Mouse (Mus musculus): ENCODE measurements around the gene Wdr13. TPM values are rescaled to one million over a fixed set of nuclear protein-coding genes. Genes with fewer than 3 reads are reported as not detected.

The Wdr13 gene
- 42.6 TPM for total RNA-seq (2023)

DNA sequence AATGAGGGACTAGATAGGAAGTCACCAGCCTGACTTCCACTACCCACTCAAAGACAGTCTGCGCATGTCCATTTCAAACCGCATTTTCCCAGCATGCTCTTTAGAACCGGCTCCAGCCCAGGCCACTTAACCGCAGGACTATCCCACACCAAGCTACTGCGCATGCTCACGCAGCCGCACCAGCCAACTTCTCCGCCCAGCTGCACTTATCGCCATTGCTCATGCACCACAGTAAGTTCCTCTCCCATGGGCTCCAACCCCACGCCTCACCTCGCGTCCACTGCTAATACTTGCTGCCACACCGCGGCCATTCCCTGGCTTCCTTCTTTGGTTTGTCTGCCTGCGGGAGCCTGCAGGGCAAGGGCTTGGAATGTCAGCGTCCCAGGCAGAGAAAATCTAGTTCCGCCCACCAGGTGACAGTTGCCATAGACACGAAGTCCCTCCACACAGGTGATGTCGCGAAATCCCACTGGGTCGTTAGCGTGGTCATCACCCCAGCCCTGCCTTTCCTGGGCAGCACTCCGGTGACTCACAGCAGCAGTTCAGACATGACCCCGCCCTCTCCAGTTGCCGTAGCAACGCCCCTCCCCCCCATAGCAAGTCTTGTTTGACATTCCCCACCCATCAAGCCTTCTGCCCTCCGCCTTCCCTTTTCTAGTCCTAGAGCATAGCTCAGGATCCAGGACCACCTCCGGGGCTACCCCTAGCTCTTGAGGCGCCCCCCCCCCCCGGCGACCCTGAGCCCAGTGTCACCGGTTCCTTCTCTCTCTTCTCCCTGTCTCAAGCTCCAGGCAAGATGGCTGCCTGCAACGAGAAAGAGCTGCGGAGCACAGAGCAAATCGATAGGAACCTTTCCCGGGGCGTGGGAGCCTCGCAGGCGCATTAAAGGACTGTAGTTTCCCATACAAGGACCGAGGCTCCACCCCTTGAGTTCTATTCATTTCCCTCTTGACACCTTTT is at the start of gene Wdr13:
Gene Wdr13 (minus strand): TSS at position 876 of the 960 bp plus-strand sequence.

DNA sequence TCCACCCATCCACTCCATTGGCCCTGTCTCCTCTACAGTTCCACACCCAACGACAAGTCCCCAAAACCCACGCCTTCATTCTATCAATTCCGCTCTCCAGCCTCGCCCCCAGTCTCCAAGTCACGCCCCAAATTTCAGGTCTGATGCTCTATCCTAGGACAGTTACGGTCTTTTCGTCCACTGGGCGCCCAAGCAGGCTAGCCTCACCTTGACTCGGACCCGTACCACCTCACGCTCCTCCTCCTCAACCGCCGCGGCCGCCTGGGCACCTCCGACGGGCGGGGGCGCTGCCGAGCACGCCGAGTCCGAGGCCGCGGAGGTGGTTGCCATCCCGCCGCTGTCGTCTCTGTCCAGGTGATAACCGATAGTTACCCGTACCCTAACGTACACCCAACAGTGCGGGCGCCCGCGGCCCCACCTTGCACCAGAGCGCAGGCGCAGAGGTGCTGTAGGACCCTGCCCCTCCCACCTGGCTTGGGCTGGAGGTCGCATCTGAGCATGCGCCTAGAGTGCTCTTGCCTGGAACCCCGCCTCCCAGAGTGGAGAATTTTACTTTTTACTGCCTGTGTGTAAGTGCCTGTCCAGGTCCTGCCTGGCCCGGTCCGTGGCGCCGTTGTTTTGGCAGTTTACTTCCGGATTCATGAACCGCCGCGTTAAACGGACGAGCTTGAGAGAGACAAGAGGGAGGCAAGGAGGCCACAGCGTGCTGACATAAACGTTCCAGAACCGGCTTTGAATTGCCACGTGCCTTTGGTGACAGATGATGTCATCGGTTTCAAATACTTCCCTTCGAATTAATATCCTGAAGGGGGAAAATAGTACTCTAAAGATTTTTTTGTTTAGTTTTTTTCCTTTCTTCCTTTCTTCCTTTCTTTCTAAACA is 43.1 kb upstream of the Wdr13 start, which contains the start of gene Tbc1d25:
Gene Tbc1d25 (minus strand): TSS at position 678 of the 882 bp plus-strand sequence.

DNA sequence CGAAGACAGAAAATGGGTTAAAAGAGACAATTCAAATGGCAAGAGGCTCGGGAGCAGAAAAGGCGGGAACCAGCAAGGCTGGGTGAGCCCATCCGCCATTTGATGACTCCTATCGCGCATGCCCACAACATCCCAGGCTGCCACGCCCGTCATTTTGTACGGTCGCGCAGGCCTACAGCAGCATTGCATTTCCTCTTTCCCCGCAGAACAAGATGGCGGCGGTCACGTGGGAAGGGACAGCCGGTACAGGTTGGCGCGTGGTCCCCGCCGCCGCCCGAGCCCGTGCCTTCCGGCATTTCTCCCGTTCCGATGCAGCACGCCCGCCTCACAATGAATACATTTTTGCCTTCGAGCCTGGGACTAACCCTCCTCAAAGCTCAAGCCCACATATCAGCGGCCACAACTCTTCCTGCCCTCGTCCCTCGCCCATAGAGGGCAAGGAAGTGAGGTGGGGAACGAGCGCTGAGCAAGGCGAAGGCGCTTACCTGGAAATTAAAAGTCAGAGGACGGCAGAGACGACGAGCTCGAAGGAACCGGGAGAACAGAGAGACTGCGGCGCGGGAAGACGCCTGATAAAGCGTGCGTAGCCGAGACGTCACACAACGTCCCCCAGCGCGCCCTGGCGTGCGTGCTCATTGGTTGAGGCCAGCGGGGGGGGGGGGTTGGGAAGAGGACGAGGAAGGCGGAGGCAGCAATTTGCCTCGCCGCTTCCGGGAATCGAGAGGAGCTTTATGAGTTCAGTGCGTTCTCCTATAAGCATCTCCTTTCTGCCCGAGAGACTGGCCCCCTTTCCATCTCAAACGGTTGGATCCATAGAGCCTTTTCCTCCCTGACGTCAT is 12.7 kb upstream of the Wdr13 start, which contains the start of gene Rbm3:
Gene Rbm3 (minus strand): TSS at position 728 of the 839 bp plus-strand sequence.

DNA sequence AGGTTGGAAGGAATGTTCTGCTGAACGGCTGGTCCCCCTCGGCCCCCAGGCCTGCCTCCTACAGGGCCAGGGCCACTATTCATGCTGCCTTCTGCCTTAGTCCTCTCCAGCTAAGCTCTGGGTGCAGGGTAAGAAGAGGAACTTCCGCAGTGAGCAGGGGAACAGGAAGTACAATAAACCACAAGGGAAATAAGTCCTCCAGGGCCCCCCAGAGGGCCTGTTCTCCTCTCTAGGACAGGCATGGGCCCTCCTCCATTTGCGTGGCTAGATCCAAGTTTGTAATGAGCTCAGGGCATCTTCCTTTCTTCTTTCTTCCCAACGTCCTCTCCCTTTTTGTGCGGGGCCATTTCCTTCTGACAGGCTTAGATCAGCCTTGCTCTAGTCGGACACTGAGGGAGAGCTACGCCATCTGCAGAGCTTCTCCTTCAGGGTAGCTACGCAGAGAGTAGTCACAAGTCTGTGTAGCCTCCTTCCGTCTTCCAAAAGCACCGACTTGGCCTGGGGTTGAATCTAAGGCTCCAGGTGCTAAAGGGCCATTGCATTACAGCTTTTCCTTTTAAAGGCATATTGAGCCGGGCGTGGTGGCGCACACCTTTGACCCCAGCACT is 42.2 kb downstream of the Wdr13 start, which contains the start of gene Was:
Gene Was (minus strand): TSS at position 153 of the 608 bp plus-strand sequence.

DNA sequence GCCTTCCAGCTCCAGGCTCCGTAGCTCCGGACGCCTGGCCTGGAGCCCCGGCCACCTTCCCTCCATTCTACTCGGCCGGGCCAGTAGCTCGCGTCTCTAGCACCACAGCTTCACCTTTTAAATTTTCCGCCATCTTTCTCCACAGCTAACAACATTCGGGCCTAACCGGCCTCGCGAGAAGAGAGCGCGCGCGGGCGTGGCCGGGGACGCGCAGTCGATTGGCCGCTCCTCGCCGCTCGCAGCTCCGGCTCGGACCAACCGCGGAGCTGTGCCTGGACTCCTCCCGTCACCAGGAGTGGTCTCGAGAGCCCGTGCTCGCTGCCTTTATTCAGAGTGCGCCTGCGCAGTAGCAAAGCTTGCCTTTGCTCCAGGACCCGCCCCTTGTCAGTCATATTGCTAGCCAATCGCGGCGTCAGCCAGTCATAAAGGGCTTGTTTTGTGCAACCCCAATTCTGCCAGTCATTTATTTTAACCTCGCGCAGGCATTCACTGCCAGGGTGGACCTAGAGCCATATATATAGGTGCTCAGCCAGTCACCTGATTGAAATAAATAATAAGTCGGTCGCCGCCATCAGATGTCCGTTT is 58.2 kb downstream of the Wdr13 start, which contains the start of gene Suv39h1:
Gene Suv39h1 (minus strand): TSS at position 331 of the 585 bp plus-strand sequence.

Other genes starting within 250 kb of the Wdr13 start
- 19.1 TPM for gene Slc35a2, start 248.9 kb downstream of the Wdr13 start, total RNA-seq (2023)
- gene Pqbp1, start 233.6 kb downstream of the Wdr13 start, total RNA-seq (2023), result 70.6 TPM
- 25.7 TPM for gene Timm17b, start 233.5 kb downstream of the Wdr13 start, total RNA-seq (2023)
- gene Gm10491, start 225.1 kb downstream of the Wdr13 start, total RNA-seq (2023), result not detected
- not detected for gene Gm10490, start 223.3 kb downstream of the Wdr13 start, total RNA-seq (2023)
- not detected for gene Pcsk1n, start 213.1 kb downstream of the Wdr13 start, total RNA-seq (2023)
- gene Eras, start 204.3 kb downstream of the Wdr13 start, total RNA-seq (2023), result not detected
- 17.4 TPM for gene Hdac6, start 185.0 kb downstream of the Wdr13 start, total RNA-seq (2023)
- gene Gata1, start 154.8 kb downstream of the Wdr13 start, total RNA-seq (2023), result 3.6 TPM
- gene Glod5, start 114.4 kb downstream of the Wdr13 start, total RNA-seq (2023), result not detected
- gene Suv39h1, start 58.1 kb downstream of the Wdr13 start, total RNA-seq (2023), result 27.5 TPM
- 98.2 TPM for gene Was, start 42.4 kb downstream of the Wdr13 start, total RNA-seq (2023)
- 573 TPM for gene Rbm3, start 13.0 kb upstream of the Wdr13 start, total RNA-seq (2023)
- 13.6 TPM for gene Tbc1d25, start 43.3 kb upstream of the Wdr13 start, total RNA-seq (2023)
- gene Ebp, start 60.6 kb upstream of the Wdr13 start, total RNA-seq (2023), result 30.0 TPM
- not detected for gene Porcn, start 73.6 kb upstream of the Wdr13 start, total RNA-seq (2023)
- gene Ftsj1, start 119.5 kb upstream of the Wdr13 start, total RNA-seq (2023), result 14.7 TPM
- 0.50 TPM for gene Slc38a5, start 138.2 kb upstream of the Wdr13 start, total RNA-seq (2023)
- not detected for gene Ssxb10, start 194.5 kb upstream of the Wdr13 start, total RNA-seq (2023)
- not detected for gene Ssxb9, start 234.1 kb upstream of the Wdr13 start, total RNA-seq (2023)